Mouse (Mus musculus) heart, adult 9 months (tissue): ENCODE measurements around the gene Shld2.
A peak's percentile ranks its signal among the peaks of the same experiment; 100 is the strongest.

Source experiments
- DNase-seq, 2 experiments: peaks; one replicate each; pipeline ENCODE4 v3.0.0; 2022; ENCODE audit warnings: low spot score in 2 of 2

Shld2 gene

DNA sequence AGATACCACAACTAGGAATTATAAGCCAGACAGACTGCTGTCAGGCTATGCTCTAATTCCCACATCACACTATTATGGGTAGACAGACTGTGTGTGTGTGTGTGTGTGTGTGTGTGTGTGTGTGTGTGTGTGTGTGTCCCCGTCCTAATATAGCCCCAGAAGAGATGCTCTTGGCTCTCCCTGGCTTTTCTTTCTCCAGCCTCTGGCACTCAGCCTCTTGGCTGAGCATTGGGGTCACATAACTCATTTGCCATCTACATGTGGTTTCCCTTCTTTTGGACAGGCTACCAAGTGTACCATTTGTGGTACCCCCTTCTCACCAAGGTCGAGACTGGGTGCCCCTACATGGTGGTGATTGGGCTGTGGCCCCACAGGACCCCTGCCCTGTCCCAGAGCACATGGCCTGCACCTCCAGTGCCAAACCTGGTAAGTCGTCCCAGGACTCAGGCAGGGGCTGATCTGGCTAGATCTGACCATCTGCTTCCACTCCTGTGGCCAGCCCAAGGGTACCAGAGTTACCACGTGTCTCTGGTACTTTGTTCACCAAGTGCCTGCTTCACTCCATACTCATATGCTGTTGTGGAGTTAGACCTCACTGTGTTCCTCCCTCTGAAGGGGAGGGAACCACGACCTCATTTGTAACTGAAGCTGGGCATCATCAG is 88.7 kb downstream of the Shld2 start:
- no peak for DNase-seq

DNA sequence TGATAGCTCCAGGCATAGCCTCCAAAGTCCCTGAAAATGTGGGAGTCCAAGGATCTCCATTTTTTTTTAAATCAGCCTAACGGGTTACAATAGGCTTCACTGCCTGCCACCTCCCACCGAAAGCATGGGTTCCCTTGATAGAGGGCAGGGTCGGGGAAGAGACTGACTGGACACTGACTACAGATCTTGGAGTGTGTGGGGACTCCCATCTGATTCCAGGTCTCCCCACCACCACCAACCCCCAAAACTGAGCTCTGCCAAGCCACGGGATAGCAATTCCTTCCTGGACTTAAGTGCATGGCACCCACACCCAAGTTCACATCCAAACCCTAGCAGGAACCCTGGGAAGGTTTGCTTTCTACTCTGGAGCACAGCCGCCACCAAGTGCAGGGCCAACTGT is 89.9 kb downstream of the Shld2 start:
- no peak for DNase-seq

DNA sequence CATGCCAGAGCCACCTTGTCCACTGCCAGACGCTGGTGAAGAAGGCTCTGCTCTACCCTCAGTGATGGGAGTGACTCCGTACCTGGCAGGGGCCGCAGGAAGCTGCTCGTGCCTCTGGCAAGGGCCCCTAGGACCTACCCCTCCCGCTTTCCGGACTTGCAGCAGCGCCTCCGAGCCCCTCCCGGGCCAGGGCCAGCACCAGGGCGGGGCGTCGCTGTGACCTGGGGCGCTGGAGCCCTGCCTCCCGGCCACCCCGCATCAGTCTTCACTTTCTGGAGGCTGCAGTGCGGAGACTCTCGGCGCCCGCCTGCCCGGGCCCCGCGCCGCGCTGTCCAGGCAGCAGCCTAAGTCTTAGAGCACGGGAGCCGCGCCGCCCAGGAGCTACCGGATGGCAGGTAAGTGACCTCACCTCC is 90.5 kb downstream of the Shld2 start:
- no peak for DNase-seq

DNA sequence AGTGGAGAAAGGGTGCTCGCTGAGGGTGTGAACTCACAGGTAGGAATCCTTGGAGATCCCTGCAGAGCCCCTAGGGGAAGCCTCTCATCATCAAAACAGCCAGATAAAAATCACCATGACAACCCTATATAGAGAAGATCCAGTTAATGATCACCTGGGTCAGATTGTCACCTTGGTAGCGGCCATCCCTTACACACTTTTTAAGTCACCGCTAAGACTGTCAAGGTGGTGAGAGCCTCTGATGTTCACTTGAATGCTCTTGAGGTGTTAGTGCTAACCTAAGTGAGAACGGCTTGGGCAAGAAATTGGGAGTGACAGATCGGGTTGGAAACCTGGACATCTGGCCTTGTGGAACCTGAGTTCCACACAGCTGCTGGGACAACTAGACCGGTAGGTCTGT is 91.0 kb downstream of the Shld2 start, which contains the start of gene Syt15:
TSS of gene Syt15 (plus strand) at position 301 of the 400 bp plus-strand sequence.
- no peak for DNase-seq

DNA sequence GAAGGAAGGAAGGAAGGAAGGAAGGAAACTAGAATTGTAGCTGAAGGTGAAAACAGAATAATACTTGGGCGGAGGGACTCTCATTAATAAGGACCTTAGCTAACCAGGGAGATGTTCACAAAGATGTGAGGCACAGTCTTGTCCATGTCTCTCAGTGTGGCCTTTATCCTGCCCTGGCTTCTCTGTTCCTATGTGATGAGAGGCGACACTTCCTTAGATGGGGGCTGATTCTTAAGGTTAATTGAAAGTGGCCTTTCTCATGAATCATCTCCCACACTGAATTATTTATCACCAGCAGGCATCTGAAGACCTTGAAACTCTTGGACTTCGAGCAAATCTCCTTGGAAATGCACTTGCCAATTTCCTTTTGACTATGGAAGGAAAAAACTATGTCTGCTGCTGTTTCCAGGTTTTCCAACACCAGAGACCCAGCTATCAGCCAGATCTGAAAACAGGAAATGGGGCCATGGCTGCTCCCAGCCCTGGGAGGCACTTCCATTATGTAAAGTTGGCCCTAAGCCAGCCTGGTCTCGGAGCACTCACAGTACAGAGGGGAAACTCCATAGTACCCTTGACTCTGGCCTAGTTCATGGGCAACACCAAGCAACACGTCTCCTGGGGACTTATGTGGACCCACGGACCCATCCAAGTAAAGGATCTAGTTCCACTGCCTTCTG is 94.7 kb downstream of the Shld2 start:
- no peak for DNase-seq

DNA sequence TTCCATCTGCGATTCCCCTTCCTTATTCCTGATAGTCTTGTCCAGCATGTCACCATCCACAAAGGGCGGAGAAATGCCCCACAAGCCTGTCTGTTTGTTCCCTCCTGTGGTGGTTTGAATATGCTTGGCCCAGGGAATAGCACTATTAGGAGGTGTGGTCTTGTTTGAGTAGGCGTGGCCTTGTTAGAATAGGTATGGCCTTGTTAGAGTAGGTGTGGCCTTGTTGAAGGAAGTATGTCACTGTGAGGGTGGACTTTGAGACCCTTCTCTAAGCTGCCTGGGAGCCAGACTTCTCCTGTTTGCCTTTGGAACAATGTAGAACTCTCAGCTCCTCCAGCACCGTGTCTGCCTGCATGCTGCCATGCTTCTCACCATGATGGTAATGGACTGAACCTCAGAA is 100.4 kb downstream of the Shld2 start:
- no peak for DNase-seq

DNA sequence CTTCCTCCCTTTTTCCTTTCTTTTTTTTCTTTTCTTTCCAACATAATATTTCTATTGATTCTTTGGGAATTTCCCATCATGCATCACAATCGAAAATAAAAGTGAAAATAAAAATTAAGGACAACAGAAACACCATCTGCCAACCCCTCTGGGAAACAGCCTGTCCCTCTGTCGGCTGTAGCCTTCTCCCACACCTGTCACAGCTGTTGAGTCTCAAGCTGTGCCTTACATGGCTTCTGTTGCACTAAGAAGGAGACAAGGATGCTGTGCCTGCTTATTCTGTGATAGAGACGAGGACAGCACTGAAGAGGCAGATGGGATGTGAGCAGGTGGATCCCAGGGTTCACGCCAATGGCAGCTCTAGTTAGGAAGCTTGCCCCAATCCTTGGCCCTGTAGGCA is 101.2 kb downstream of the Shld2 start:
- DNase-seq: no peak

DNA sequence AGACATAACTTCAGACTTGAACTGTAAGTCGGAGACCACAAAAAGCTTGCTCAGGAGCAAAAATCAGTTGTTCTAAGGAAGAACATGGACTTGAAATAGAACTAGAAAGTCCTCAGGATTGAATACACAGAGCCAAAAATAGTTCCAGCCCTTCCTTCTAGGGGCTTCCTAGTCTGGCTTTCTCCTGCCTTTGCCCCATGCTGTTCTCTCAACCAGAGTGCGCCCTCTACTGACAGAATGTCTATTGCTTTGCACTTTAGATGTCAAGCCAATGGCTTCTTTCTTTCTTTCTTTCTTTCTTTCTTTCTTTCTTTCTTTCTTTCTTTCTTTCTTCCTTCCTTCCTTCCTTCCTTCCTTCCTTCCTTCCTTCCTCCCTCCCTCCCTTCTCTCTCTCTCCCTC is 101.6 kb downstream of the Shld2 start:
- peak in 1 of 2 experiments; percentile 16 for DNase-seq

DNA sequence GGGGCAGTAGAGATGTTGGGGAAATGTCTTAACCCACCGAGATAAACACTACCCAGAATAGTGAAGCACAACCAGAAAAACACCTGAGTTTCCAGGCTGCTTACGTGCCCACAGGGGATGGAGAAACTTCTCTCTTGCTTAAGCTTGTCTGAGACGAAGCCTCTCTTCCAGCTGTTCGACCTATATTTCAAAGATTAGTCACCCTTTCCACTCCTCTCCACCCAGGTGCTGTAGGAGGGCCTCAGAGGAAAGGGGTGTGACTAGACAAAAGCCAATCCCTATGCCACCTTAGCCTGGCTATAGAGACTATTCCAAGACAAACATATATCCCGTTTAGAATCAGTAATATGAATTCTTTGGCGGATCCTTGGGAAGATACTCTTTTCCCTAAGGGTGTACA is 102.3 kb downstream of the Shld2 start:
- DNase-seq: no peak

DNA sequence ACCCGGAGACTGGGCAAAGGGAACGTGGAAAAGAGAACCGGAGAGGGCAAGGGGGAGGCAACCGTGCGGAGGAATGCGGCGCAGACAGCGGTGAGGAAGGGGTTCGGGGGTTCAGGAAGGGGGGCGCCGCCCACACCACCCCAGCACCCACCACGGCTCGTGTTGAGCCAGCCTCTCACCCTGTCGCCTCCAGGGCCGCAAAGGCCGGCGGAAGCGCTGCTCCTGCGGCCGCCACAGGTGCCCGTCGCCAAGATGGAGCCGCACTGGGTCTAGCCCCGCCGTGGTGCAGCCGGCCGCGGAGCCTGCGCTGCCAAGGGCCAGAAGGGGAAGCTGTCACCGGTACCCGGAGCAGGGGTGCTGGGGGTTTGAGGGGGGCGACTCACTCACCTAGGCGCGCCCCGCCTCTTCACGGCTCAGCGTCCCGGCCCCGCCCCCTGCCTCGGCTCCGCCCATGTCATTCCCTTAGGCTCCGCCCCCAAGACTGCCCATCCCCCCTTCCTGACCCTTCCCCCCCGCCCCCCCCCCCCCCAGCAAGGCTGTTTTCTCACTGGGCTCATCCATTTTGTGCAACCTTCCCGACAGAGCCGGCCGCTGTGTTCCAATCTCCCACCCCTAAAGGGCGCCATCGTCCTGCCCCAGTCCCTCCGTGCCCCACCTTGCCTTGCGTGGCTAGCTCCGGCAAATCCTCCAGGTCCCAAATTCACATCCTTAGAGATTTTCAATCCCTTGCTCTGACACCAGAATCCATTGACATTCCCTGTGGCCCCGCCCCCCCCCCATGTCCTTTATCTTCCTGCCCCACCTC is 108.9 kb downstream of the Shld2 start, which contains the start of gene Gprin2:
TSS of gene Gprin2 (minus strand) at position 423 of the 805 bp plus-strand sequence.
- no peak for DNase-seq

DNA sequence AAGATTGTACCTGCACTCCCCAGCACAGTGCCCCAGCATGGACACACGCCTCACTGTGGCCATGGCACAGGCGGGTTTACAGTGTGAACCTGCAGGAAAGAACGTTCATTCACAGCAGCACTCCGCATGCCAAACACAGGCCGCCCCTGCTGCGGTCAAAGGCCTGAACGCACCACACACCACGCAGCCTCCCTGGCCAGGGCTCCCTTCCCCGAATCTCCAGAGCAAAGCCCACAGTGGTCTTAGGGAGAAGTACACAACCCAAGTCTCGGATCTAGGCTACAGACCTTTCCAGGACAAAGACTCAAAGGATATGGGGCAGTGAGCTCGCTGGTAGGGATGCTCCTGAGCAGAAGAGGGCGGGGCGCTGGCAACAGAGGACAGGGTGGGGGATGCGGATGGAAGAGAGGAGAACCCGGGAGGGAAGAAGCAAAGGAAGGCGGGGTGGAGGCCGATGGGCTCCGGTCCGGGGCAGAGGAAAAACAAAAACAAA is 109.5 kb downstream of the Shld2 start:
- DNase-seq: no peak

DNA sequence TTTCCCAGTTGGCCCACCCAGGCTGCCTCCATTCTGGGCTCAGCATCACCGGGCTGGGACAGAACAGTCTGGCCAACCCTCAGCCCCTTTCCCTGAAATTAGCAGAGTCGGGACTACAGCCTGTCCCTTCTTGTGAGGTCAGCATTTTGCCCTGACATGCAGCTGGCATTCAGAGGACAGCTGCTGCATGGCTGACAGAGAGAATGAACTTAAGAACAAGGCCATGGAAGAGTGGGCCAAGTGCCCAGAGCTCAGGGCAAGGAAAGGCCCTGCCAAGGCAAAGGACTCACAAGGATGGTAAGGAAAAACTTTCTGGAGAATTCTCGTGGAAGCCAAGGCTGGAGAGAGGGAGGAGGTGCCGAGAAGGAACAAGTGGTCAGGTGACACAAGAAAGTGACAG is 113.6 kb downstream of the Shld2 start:
- DNase-seq: no peak

DNA sequence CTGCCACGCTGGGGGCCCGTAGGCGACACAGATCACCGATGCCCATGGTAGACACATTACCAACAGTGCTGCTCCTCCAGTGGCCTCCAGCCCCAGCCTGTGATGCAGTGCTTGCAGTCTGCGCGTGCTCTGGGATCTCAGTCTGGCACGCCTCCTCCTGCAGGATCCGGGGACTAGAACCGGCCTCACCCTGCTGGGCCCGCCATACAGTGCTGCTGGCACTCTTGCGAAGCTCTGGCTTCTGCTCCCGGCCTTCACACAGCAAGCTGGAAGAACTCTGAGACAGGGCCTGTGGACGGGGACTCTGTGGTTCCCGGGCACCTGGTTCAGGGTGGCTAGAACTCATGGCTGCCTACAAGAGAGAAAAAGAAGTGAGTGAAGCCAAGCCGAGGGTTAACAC is 114.8 kb downstream of the Shld2 start:
- DNase-seq: no peak

DNA sequence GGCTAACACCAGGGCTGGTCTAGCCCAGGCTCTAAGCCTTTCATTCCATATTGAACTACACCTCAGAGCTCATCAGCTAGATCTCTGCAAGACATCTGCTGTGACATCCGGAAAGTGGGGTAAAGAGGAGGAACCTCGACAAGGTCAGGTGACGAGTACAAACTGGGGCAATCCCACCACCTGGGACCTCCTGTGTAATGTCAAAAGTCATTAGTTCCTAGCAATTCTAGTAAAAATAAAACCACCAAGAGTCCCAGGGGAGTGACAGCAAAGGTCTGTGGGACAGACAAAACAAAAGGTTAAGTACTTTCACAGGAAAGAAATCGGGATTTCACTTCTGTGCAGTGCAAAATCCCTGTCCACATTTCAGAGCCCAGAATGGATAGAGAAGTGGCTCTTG is 116.4 kb downstream of the Shld2 start:
- DNase-seq: no peak

DNA sequence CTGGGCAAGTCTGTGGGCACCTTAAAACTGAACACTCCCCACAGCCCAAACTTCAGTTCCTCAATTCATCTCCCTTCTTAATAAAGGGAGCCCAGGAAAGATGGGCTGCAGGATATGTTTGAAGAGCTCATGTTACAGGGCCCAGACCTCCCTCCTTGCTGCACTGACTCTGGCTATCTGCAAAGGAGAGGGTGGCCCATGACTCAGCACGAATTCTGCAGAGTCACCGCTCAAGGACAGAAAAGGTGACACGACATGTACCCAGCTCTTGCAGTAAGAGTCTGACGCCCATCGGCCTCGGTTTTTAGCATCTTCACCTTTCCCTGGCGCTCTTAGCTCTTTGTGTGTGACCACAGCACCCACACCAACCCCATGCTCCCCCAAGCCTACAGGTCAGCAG is 119.9 kb downstream of the Shld2 start:
- no peak for DNase-seq

DNA sequence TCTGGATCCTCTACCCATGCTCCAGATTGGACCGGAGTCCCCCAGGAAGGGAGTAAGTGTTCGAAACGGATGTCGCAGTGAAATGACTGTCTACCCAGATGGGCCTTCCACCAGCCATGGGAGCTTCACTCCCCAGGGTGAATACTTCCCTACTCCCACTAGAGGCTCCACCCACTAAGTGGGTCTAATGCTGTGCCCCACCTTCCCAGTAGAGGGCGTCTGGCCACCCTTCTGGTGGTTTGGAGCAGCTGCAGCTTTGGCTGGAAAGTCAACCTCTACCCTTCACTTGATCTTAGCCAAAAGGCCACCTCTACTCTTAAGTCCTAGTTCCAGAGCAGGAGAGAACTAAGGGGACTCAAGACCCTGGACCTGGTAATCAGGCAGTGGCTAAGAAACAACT is 121.7 kb downstream of the Shld2 start:
- DNase-seq: peak; percentile 8 to 22
